Mouse (Mus musculus) naive thymus-derived CD4-positive, alpha-beta T cell, adult 5 months (primary cell): ENCODE results near the gene Lrrc72. TPM values are rescaled to one million over a fixed set of nuclear protein-coding genes. Genes with fewer than 3 reads are reported as not detected.

ENCODE experiments used
- polyA plus RNA-seq: library from polyadenylated mRNA; unstranded; fragments of 100-300 nt; shearing (Covaris generic); gene quantifications from one replicate; pipeline ENCODE4 v1.2.1, GENCODE M21; 2017

The Lrrc72 gene
- polyA plus RNA-seq = not detected

GRCm38 (mm10) chr12:36253298-36253697, at the start of gene Lrrc72:
Gene Lrrc72 (minus strand): TSS chr12:36253398.

Other genes starting within 250 kb of the Lrrc72 start
- 278 TPM for gene Tspan13, start 210.9 kb downstream of the Lrrc72 start, polyA plus RNA-seq
- 32.7 TPM for gene Ankmy2, start 96.3 kb downstream of the Lrrc72 start, polyA plus RNA-seq
- 270 TPM for gene Bzw2, start 95.3 kb downstream of the Lrrc72 start, polyA plus RNA-seq
- gene Sostdc1, start 60.7 kb upstream of the Lrrc72 start, polyA plus RNA-seq = not detected
- 0.15 TPM for gene Ispd, start 128.1 kb upstream of the Lrrc72 start, polyA plus RNA-seq
- not detected for gene D630036H23Rik, start 128.8 kb upstream of the Lrrc72 start, polyA plus RNA-seq